Mouse (Mus musculus): Measurements from ENCODE around the gene Lhfpl2. TPM values are rescaled to one million over a fixed set of nuclear protein-coding genes. Genes with fewer than 3 reads are reported as not detected.

The Lhfpl2 gene
- polyA plus RNA-seq, 1 experiment from 2014 or later: 6.8 TPM

DNA sequence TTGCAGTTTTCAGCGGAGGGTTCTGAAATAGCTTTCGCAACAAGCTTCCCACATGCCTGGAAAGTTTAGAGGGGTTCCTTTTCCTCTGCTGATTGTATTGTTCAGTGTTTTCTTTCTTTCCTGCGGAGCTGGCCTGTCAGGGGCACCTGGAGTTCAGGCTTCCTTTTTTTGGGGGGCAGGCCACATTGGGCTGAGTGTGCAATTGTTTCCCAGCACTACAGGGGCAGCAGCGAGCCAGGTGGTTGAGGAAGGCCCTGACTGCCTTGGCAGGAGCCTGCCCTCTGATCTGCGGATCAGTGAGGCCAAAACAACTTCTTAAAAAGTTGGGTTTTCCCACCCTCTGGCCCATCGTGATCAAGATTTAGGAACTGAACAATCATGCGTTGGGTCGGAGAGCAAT, 5.6 kb downstream of the Lhfpl2 start:
- 53% methylated on average over 8 of the region's 8 CpGs for WGBS
- TF ChIP-seq CTCF (IDR thresholded peaks at IDR 0.05; ENCODE audit: low read depth): peak; percentile 52
- no peak for TF ChIP-seq EP300 (optimal IDR thresholded peaks at IDR 0.05)
- Histone ChIP-seq H3K4me3 (ENCODE audit: low read depth, low read length) (no peak overlapping the region), H3K4me1 (replicated peaks; ENCODE audit: control insufficient read depth, insufficient read depth) (peaks cover 9% of the 10 kb centered on the region), H3K36me3 (ENCODE audit: control insufficient read depth, insufficient read depth, low read length) (no peaks in the 10 kb centered on the region), H3K27ac (replicated peaks) (no peak overlapping the region), H3K9ac (ENCODE audit: low read length) (no peak overlapping the region), H3K9me3 (ENCODE audit: control insufficient read depth, low read length) (no peaks in the 10 kb centered on the region), H3K4me2 (replicated peaks; ENCODE audit: low read depth) (peak overlapping the region; percentile 39; the same call in 1 of the 2 replicates), H3K27me3 (ENCODE audit: control insufficient read depth, insufficient read depth, low read length) (no peaks in the 10 kb centered on the region)
- peak; percentile 32 for DNase-seq (ENCODE audit: low spot score)
- ATAC-seq (ENCODE audit: low FRiP score, low TSS enrichment): no peak

DNA sequence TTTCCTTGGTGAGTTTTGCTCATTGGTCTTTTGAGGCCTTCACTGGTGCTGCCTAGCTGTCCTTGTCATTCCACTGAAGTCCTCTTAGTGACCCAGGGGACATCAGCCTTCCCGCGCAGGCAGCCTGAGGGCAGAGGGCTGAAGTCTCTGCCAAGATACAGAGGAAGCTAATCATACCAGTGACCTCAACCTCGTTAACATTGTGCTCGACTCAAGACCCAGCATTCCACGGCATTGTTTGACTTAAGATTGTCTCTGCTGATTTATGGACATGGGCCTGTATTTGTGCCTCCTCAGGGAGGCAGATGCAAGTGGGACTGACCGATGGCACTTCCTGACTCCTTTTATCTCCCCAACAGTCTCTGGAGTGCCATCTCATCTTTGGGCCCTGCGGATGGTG, 7.0 kb downstream of the Lhfpl2 start:
- WGBS: 43% methylated on average over 7 of the region's 7 CpGs
- H3K4me3 ChIP-seq (ENCODE audit: low read depth, low read length): no peak overlapping the region
- DNase-seq (ENCODE audit: low spot score) (no peak), ATAC-seq (ENCODE audit: low FRiP score, low TSS enrichment) (no peak)
- H3K4me1 ChIP-seq (replicated peaks; ENCODE audit: control insufficient read depth, insufficient read depth): peaks cover 9% of the 10 kb centered on the region
- no peaks in the 10 kb centered on the region for H3K9me3 ChIP-seq (ENCODE audit: control insufficient read depth, low read length)
- no peak for TF ChIP-seq CTCF (IDR thresholded peaks at IDR 0.05; ENCODE audit: low read depth)
- no peak for TF ChIP-seq EP300 (optimal IDR thresholded peaks at IDR 0.05)
- H3K27me3 ChIP-seq (ENCODE audit: control insufficient read depth, insufficient read depth, low read length): no peaks in the 10 kb centered on the region
- H3K4me2 ChIP-seq (replicated peaks; ENCODE audit: low read depth): no peak overlapping the region
- no peak overlapping the region for H3K9ac ChIP-seq (ENCODE audit: low read length)
- H3K36me3 ChIP-seq (ENCODE audit: control insufficient read depth, insufficient read depth, low read length): no peaks in the 10 kb centered on the region
- no peak overlapping the region for H3K27ac ChIP-seq (replicated peaks)

DNA sequence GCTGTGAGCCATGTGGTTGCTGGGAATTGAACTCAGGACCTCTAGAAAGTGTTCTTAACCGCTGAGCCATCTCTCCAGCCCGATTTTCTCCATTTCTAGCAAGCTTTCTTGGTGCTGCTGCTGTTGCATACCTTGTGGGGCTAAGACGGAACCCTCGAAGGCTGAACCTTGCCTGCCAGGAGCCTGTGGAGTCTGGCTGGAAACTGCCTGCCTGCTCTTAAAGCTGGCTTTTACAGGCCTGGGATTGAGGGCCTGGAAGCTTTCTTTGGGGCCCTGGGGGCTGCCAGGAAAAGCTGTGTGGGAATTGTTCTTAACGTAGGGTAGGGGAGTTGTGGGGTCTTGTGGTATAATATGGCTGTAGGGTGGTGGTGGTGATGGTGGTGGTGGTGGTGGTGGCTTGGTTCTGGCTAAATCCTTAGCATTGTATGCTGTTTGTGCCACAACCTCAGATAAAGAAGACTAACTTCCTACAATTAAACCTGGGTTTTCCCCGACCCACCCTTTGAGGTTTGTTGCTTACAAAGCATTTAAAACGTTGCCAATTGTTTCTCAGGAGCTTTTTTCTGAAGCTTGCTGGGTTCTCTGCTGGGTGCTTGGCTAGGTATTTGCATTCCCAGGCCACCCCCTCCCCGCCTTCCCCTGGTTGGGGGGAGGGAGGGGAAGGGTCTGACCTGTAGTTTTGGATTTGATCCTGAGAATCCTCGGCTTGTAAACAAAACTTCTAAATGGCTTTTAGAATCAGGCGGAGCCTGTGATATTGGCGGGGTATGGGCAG, 7.9 kb downstream of the Lhfpl2 start:
- H3K4me2 ChIP-seq (replicated peaks; ENCODE audit: low read depth): no peak overlapping the region
- H3K27ac ChIP-seq (replicated peaks): no peak overlapping the region
- TF ChIP-seq EP300 (optimal IDR thresholded peaks at IDR 0.05) (no peak), CTCF (IDR thresholded peaks at IDR 0.05; ENCODE audit: low read depth) (no peak)
- no peaks in the 10 kb centered on the region for H3K9me3 ChIP-seq (ENCODE audit: control insufficient read depth, low read length)
- no peak overlapping the region for H3K9ac ChIP-seq (ENCODE audit: low read length)
- H3K4me1 ChIP-seq (replicated peaks; ENCODE audit: control insufficient read depth, insufficient read depth): peaks cover 9% of the 10 kb centered on the region
- H3K36me3 ChIP-seq (ENCODE audit: control insufficient read depth, insufficient read depth, low read length): no peaks in the 10 kb centered on the region
- ATAC-seq (ENCODE audit: low FRiP score, low TSS enrichment): no peak
- 61% methylated on average over 11 of the region's 11 CpGs for WGBS
- DNase-seq (ENCODE audit: low spot score): no peak
- no peaks in the 10 kb centered on the region for H3K27me3 ChIP-seq (ENCODE audit: control insufficient read depth, insufficient read depth, low read length)
- no peak overlapping the region for H3K4me3 ChIP-seq (ENCODE audit: low read depth, low read length)

GRCm38 (mm10) chr13:94066626-94067275, 9.2 kb downstream of the Lhfpl2 start:
- Histone ChIP-seq H3K4me2 (replicated peaks; ENCODE audit: low read depth) (no peak overlapping the region), H3K27me3 (ENCODE audit: control insufficient read depth, insufficient read depth, low read length) (no peaks in the 10 kb centered on the region), H3K4me1 (replicated peaks; ENCODE audit: control insufficient read depth, insufficient read depth) (peaks cover 9% of the 10 kb centered on the region), H3K9ac (ENCODE audit: low read length) (no peak overlapping the region), H3K4me3 (ENCODE audit: low read depth, low read length) (no peak overlapping the region), H3K36me3 (ENCODE audit: control insufficient read depth, insufficient read depth, low read length) (no peaks in the 10 kb centered on the region), H3K27ac (replicated peaks) (no peak overlapping the region), H3K9me3 (ENCODE audit: control insufficient read depth, low read length) (no peaks in the 10 kb centered on the region)
- no peak for TF ChIP-seq CTCF (IDR thresholded peaks at IDR 0.05; ENCODE audit: low read depth)
- TF ChIP-seq EP300 (optimal IDR thresholded peaks at IDR 0.05): no peak
- DNase-seq (ENCODE audit: low spot score) (no peak), ATAC-seq (ENCODE audit: low FRiP score, low TSS enrichment) (no peak)
- WGBS: 79% methylated on average over 5 of the region's 5 CpGs

- ATAC-seq (ENCODE audit: low FRiP score, low TSS enrichment): no peak
- TF ChIP-seq CTCF (IDR thresholded peaks at IDR 0.05; ENCODE audit: low read depth): no peak
- TF ChIP-seq EP300 (optimal IDR thresholded peaks at IDR 0.05): no peak
- H3K4me3 ChIP-seq (ENCODE audit: low read depth, low read length): no peak overlapping the region
- no peaks in the 10 kb centered on the region for H3K36me3 ChIP-seq (ENCODE audit: control insufficient read depth, insufficient read depth, low read length)
- H3K4me2 ChIP-seq (replicated peaks; ENCODE audit: low read depth): no peak overlapping the region
- no peak overlapping the region for H3K9ac ChIP-seq (ENCODE audit: low read length)
- WGBS: 93% methylated on average over 1 of the region's 1 CpGs
- no peak for DNase-seq (ENCODE audit: low spot score)
- H3K27me3 ChIP-seq (ENCODE audit: control insufficient read depth, insufficient read depth, low read length): no peaks in the 10 kb centered on the region
- H3K9me3 ChIP-seq (ENCODE audit: control insufficient read depth, low read length): no peaks in the 10 kb centered on the region
- peaks cover 2% of the 10 kb centered on the region; the same call in 1 of the 2 replicates for H3K4me1 ChIP-seq (replicated peaks; ENCODE audit: control insufficient read depth, insufficient read depth)
- H3K27ac ChIP-seq (replicated peaks): no peak overlapping the region
Measured at GRCm38 (mm10) chr13:94068308-94068707, 10.7 kb downstream of the Lhfpl2 start.
